Mouse (Mus musculus) A20 (cell line): ENCODE results near the gene Slc47a1.
A peak's percentile ranks its signal among the peaks of the same experiment; 100 is the strongest.
"Not testable (repeated sequence)": the region's sequence is repeated elsewhere in the genome, so short reads cannot be mapped to it uniquely, and the experiment has no call there.

Experiments
- DNase-seq: peaks from one replicate; pipeline ENCODE4 v3.0.0-alpha.2; 2011; ENCODE audit warnings: low read depth, low spot score

The Slc47a1 gene

DNA sequence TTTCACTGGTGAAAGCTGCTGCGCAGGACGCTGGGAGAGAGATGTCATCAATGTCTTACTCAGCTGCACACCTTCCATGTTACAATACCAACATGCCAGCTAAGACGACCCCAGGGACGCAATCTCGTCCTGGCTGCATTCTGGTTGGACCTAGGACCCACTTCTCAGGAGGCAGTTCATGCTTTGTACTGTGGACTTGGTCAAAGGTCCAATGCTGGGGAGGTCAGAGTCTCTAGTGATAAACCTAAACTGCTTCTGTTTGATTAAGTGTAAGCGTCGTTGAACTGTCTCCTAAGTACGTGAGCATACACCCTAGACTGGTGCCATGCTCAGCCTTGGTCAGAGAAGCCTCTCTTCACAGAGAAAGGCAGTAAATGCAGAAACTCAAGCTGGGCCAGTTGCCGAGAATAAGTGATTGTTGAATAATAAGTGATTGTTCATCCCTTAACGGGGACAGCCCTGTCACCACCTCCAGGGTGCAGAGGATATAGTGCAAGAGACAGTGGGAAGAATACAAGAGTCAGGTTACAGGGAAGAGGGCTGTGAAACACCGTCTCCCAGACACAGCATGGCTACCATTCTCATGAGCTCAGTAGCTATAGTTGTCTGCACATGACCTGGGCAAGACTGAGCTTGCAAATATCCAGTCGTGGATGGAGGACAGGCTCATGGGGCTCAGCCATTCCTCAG lies 58.8 kb downstream of the Slc47a1 start:
- no peak for DNase-seq

DNA sequence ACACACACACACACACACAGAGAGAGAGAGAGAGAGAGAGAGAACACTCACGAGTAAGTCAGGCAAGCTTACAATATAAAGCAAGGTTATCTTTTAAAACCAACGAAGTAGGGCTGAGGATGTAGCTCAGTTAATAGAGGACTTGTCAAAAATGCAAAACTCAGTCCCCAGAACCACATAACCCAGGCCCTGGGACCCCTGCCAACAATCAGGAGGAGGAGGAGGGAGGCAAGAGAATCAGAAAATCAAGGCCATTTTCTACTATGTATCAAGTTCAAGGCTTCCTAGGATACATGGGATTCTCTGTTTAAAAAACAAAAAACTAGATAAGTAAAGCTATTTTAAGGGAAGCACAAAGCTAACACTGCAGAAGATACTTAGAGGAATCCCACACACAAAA lies 61.3 kb downstream of the Slc47a1 start:
- no peak for DNase-seq

DNA sequence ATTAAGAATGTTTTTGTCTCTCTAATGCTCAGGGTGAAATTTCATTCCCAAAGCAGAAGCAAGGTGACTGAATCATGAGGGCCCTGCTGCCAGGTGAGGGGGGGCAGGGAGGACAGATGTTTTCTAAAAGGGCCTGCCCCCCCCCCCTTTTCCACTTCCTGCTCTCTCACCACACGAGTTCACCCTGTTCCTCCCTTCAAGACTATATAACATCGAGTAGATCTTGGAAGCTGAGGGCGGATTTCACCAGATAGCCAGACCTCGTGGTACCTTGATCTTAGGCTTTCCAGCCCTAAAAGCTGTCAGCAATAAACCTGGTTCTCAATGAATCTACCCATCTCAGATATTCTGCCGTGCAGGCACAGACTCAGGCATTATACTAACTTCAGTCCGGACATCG lies 67.8 kb downstream of the Slc47a1 start:
- DNase-seq, result peak; percentile 28

DNA sequence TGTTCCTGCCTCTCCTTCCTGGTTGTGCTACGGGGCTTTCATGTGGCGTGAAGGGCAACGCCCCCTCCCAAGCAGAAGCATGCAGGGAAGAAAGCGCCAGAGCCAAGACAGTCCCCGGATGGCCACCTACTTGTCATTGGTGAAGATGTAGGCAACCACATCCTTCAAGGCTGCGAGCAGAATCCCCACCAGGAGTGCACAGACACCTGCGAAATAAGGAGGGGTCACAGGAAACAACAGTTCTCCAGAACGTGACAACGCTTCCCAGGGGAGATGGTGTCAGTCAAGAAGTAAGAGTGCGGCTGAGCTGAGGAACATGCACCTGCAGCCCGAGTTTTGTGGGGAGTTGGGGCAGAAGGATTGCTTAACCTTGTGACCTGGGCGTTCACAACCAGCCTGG lies 68.3 kb downstream of the Slc47a1 start:
- peak; percentile 15 for DNase-seq

DNA sequence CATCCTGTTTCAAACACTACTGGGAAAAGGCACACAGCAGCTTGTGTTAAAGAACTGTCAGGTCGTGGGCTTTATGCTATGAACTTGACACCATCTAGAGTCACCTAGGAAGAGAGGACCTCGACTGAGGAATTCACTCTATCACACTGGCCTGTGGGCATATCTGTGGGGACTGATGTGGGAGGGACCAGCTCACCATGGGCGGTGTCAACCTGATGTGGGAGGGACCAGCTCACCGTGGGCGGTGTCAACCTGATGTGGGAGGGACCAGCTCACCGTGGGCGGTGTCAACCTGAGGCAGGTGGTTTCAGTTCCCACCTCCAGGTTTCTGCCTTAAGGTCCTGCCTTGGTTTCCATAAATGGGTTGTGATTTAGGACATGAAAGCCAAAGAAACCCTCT lies 70.3 kb downstream of the Slc47a1 start:
- peak; percentile 15 for DNase-seq

DNA sequence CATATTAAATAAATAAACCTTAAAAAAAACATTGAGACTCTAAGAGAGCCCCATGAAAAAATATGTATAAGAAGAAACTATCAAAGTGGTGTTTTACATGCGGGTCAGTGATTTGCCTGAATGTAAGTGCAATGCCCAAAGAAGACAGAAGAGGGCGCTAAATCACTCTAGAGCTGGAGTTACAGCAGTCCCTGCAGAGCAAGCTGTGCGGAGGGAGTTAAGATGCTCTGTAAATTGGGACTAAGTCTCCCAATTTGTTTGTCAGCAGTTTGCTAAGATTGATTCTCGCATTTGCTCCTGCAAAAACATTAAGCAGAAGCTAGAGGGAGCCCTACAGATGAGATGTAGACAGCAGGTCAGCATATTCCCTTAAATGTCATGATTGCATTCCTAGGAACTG lies 72.8 kb downstream of the Slc47a1 start:
- peak; percentile 78 for DNase-seq

DNA sequence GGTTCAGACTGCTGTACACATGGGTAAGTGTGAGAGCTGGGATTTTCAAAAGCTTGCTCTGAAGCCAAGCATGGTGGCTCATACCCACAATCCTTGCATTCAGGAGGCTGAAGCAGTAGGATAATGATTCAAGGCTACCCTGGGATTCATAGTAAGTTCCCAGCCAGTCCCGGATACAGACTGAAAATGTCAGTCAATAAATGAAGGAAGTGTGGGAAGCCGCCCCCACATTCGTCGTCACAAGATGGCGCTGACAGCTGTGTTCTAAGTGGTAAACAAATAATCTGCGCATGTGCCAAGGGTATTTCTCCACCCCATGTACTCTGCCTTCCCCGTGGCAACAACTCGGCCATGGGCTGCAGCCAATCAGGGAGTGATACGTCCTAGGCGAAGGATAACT lies 73.6 kb downstream of the Slc47a1 start:
- not testable (repeated sequence) for DNase-seq

DNA sequence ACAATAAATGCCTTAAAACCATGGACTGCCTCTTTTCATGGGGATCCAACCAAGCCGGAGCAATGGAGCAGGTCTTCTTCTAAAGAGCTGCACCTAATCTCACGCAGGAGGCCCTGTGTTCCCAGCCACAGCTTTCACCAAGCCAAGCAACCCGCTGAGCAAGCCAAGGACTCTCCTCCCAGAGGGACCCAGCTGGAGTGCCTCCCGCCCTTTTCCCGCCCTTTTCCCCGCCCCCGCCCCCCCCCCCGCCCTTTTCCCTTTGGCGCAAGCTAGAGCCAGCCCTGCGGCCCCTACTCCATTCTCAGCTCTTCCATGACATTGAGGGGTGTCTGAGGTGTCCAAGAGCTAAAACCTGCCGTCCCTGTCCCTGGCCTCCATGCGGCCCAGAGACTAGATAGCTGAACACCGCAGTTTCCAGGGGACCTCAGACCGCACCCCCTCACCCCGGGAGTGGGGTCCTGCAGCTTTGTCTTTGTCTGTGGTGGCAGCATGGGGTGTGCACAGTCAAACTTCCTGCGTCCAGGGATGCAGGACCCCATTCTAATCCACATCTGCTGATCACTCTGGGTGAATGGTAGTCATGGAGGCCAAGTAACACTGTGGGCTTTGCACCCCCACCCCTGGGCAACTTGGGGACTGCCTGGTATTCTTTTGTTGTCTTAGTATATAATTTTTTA lies 77.3 kb downstream of the Slc47a1 start:
- no peak for DNase-seq

DNA sequence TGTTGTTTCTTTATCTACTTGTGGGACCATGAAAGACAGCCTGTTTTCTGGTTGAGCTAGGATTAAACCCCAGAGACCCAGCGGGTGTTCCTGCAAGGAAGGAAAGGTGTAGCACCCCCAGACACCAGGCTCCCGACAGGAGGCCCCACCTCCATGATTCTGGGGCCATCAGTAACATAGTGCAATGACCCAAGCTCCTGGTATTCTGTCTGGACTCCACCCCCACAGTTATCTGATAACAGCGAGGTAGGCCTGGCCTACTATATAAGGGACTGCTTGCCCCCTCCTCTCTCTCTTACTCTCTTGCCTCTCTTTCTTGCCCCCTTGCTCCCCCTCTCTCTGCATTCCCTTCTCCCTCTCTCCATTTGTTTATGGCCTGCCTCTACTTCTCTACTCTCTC lies 77.9 kb downstream of the Slc47a1 start:
- no peak for DNase-seq

DNA sequence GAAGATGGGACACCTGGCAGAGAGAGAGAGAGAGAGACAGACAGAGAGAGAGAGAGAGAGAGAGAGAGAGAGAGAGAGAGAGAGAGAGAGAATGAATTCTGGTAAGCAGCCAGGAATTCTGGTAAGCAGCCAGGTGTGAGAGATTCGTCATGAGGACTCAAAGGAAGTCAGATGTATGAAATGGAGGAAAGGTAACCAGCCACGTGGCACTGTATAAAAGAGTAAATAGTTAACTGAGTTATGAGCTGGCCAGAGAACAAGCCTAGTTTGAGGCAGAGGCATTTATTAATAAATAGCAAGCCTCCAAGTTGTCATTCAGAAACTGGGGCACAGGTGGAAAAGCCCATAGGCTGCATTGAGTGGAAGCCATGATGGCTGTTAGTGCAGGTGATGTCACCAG lies 80.2 kb downstream of the Slc47a1 start:
- no peak for DNase-seq

DNA sequence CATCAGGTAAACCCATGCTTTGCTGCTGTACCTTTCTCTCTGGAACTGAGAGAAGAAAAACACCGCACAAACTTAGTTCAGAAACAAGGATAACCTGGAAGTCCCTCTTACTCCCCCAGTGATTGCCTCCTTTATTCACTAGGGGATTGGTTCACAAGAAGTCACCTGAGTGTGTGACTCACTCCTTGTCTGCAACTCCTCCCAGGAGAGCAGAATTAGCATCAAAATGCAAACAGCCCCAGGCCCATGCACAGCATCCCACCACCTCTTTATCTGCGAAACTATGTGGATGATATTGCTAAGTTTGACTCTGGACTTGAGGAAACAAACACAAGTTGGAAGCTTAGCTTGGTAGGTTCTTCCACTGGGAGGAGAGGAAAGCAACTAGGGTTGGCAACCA lies 80.8 kb downstream of the Slc47a1 start:
- no peak for DNase-seq

DNA sequence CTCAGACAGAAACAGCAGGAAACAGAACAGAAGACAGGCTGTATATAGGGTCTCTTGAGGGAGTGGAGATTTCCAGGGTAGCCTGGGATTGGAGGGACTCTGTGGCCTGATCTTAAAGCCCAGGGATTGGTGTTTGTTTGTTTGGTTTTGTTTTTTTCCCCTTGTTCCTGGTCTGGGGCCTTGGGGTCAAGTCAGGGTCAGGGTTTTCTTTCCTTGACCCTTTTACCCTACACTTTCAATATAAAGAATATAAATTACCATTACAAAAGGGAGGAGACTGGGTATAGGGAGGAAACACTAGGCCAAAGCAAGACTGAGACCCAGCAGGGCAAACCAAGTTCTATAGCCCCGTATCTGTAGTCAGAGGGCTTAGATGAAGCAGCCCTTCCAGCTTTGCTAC lies 81.6 kb downstream of the Slc47a1 start:
- no peak for DNase-seq

DNA sequence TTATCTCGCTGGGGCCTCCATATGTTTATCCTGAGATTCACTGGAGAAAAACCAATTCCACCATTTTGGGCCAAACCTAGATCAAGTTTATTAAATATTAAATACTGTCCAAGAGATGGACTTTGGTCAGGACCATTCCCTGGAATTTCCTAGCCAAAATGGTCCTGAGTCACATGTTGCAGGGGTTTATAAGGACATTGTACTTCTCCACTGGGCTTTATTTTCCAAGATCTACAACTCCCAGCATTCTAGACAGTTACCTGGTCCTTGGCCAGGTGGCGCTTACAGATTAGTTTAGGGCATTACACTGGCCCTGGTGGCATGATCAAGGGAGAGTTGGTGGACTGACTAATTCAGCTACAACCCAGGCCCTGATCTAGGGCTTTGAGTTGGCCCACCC lies 82.6 kb downstream of the Slc47a1 start:
- no peak for DNase-seq

DNA sequence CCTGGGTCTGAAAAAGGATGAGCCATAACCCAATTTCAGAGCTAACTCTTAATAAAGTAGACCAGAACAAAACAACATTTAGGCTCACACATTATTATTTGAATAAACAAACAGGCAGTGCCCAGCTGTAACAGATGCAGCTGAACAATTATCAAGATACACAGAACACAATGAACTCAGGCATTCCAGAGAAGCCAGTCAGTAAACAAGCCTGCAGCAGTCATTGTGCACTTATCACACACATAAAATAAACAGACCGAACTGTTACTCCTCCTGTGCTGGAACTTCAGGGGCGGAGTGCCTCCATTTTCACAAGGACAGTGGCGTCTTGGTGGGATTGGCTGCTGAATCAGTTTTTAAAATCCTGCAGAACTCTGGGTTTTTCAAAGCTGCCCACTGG lies 83.7 kb downstream of the Slc47a1 start:
- DNase-seq, result no peak
